Mouse (Mus musculus): ENCODE measurements at regions not wholly inside any gene's neighbourhood (a gene's known extent, or its start where the extent isn't known, plus 50 kb on each side); places are given as distances from the start of the nearest gene placed in this dataset.

DNA sequence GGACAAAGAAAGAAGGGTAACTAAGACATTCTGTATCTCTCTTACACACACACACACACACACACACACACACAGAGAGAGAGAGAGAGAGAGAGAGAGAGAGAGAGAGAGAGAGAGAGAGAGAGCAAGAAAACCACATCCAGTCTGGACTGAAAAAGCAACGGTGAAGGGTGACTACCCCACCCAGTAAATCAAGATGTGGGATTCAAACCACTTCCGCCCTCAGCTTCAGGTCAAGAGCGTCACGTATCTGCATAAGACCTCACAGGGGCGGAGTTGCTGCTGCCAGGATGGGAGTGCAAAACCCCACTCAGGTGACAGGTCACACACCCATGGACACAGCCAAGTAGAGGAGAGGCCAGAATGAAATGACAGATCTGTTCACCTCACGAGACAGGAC is 234.7 kb downstream of the Rplp1 start:
- in situ Hi-C loops (cut with MboI; ENCODE audit: low sequenced_read_pairs in 2 of 2, unreplicated experiment in 2 of 2), result no loop called here
- H3K36me3 ChIP-seq (ENCODE audit: control insufficient read depth, insufficient read depth, low read length, poor library complexity, severe bottlenecking), result no peaks in the 10 kb centered on the region
- no peak overlapping the region for H3K9ac ChIP-seq (ENCODE audit: insufficient read depth, low read depth, low read length, poor library complexity, severe bottlenecking)
- DNase-seq (ENCODE audit: low read depth, low spot score), result no peak
- H3K9me3 ChIP-seq (ENCODE audit: control insufficient read depth, insufficient read depth, low read depth, low read length), result no peaks in the 10 kb centered on the region
- TF ChIP-seq CHD2 (IDR thresholded peaks at IDR 0.05; ENCODE audit: low read depth, low read length), result no peak
- H3K4me3 ChIP-seq (ENCODE audit: insufficient read depth in 1 of 2, low read depth in 1 of 2, low read length in 2 of 2, poor library complexity in 1 of 2, severe bottlenecking in 1 of 2), result no peak overlapping the region
- H3K27ac ChIP-seq (ENCODE audit: insufficient read depth, low read depth, low read length, poor library complexity, severe bottlenecking), result no peak overlapping the region
- peaks cover 0 to 3% of the 10 kb centered on the region in 2 experiments; a peak in 1 of 4 replicates for H3K4me1 ChIP-seq (ENCODE audit: control insufficient read depth in 2 of 2, insufficient read depth in 2 of 2, low read length in 2 of 2, poor library complexity in 1 of 2)

DNA sequence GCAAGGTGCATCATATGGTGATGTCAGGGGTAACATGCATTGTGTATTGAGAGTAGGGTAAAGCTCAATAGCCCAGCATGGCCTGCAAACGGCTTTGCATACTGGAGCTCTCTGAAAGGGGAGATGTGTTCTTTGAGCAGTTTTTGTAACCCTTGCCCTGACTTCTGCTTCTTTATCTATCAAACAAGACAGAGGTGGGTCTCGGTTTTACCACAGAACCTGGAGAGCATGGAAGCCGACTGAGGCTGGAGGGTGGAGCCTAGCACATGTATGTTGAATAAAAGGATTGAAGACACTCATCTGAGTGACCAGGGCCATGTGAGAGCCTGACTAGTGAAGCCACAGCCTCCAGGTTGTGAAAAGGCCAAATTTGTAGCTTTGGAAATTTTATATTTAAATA is 236.7 kb downstream of the Rplp1 start:
- H3K36me3 ChIP-seq (ENCODE audit: control insufficient read depth, insufficient read depth, low read length, poor library complexity, severe bottlenecking), result no peaks in the 10 kb centered on the region
- peaks cover 0 to 3% of the 10 kb centered on the region in 2 experiments; a peak in 1 of 4 replicates for H3K4me1 ChIP-seq (ENCODE audit: control insufficient read depth in 2 of 2, insufficient read depth in 2 of 2, low read length in 2 of 2, poor library complexity in 1 of 2)
- no peak overlapping the region for H3K27ac ChIP-seq (ENCODE audit: insufficient read depth, low read depth, low read length, poor library complexity, severe bottlenecking)
- no peak for TF ChIP-seq ZC3H11A (IDR thresholded peaks at IDR 0.05; ENCODE audit: borderline replicate concordance, low read depth, low read length)
- no peak for TF ChIP-seq MAFK (IDR thresholded peaks at IDR 0.05; ENCODE audit: insufficient read depth, low read depth, low read length)
- no peak for TF ChIP-seq ZNF384 (IDR thresholded peaks at IDR 0.05; ENCODE audit: low read depth, low read length)
- TF ChIP-seq CHD2 (IDR thresholded peaks at IDR 0.05; ENCODE audit: low read depth, low read length), result no peak
- no peak for TF ChIP-seq HCFC1 (IDR thresholded peaks at IDR 0.05; ENCODE audit: borderline replicate concordance, insufficient read depth, low read length)
- in situ Hi-C loops (cut with MboI; ENCODE audit: low sequenced_read_pairs in 2 of 2, unreplicated experiment in 2 of 2), result no loop called here
- no peaks in the 10 kb centered on the region for H3K9me3 ChIP-seq (ENCODE audit: control insufficient read depth, insufficient read depth, low read depth, low read length)
- no peak overlapping the region for H3K9ac ChIP-seq (ENCODE audit: insufficient read depth, low read depth, low read length, poor library complexity, severe bottlenecking)
- H3K4me3 ChIP-seq (ENCODE audit: insufficient read depth in 1 of 2, low read depth in 1 of 2, low read length in 2 of 2, poor library complexity in 1 of 2, severe bottlenecking in 1 of 2), result no peak overlapping the region
- DNase-seq (ENCODE audit: low read depth, low spot score), result no peak

DNA sequence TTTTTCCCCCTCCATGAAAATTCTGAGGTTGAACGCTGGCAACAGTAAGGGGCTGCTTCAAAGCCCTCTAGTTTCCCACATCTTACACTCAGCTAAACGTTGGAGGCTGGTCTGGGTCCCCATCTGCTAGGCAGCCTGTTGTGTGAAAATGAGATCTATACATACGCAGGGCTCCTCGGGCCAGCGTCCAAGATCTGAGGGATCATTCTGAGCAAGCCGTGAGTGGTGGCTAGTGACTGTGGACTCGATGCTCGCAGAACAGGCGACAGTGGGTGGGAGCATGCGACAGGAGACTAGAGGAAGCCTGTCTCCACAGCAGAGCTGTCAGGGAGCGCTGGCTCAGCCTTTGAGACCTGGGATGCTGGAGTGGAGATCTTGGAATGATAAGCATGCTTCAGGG is 237.3 kb downstream of the Rplp1 start:
- TF ChIP-seq ZNF384 (IDR thresholded peaks at IDR 0.05; ENCODE audit: low read depth, low read length), result no peak
- no peak for DNase-seq (ENCODE audit: low read depth, low spot score)
- no peaks in the 10 kb centered on the region for H3K9me3 ChIP-seq (ENCODE audit: control insufficient read depth, insufficient read depth, low read depth, low read length)
- no peak overlapping the region for H3K4me3 ChIP-seq (ENCODE audit: insufficient read depth in 1 of 2, low read depth in 1 of 2, low read length in 2 of 2, poor library complexity in 1 of 2, severe bottlenecking in 1 of 2)
- in situ Hi-C loops (cut with MboI; ENCODE audit: low sequenced_read_pairs in 2 of 2, unreplicated experiment in 2 of 2), result no loop called here
- H3K9ac ChIP-seq (ENCODE audit: insufficient read depth, low read depth, low read length, poor library complexity, severe bottlenecking), result no peak overlapping the region
- H3K36me3 ChIP-seq (ENCODE audit: control insufficient read depth, insufficient read depth, low read length, poor library complexity, severe bottlenecking), result no peaks in the 10 kb centered on the region
- H3K27ac ChIP-seq (ENCODE audit: insufficient read depth, low read depth, low read length, poor library complexity, severe bottlenecking), result no peak overlapping the region
- H3K4me1 ChIP-seq (ENCODE audit: control insufficient read depth in 2 of 2, insufficient read depth in 2 of 2, low read length in 2 of 2, poor library complexity in 1 of 2), result peaks cover 0 to 3% of the 10 kb centered on the region in 2 experiments; a peak in 1 of 4 replicates

DNA sequence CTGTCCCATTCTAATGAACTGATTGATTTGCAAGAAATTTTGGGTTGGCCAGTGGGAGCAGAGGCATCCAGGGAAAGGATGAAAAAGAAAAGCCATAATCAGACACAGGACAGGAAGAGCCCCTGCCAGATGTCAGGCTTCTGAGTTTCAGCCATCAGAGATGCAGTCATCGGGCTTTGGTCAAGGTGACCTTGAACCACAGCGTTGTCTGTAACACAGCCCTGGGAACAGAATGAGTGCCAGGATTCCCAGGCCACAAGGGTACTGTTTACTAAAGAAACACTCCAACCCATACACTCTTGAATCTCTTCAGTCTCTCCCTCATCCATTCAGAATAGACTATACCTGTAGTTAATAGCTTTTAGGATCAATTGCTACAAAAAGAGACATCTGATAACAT is 239.0 kb downstream of the Rplp1 start:
- no peaks in the 10 kb centered on the region for H3K9me3 ChIP-seq (ENCODE audit: control insufficient read depth, insufficient read depth, low read depth, low read length)
- no peak overlapping the region for H3K4me3 ChIP-seq (ENCODE audit: insufficient read depth in 1 of 2, low read depth in 1 of 2, low read length in 2 of 2, poor library complexity in 1 of 2, severe bottlenecking in 1 of 2)
- no peak for DNase-seq (ENCODE audit: low read depth, low spot score)
- H3K4me1 ChIP-seq (ENCODE audit: control insufficient read depth in 2 of 2, insufficient read depth in 2 of 2, low read length in 2 of 2, poor library complexity in 1 of 2), result peaks cover under 1 to 6% of the 10 kb centered on the region in 2 experiments
- in situ Hi-C loops (cut with MboI; ENCODE audit: low sequenced_read_pairs in 2 of 2, unreplicated experiment in 2 of 2), result no loop called here
- H3K36me3 ChIP-seq (ENCODE audit: control insufficient read depth, insufficient read depth, low read length, poor library complexity, severe bottlenecking), result no peaks in the 10 kb centered on the region
- TF ChIP-seq MAFK (IDR thresholded peaks at IDR 0.05; ENCODE audit: insufficient read depth, low read depth, low read length) (no peak), ZNF384 (IDR thresholded peaks at IDR 0.05; ENCODE audit: low read depth, low read length) (no peak), ZC3H11A (IDR thresholded peaks at IDR 0.05; ENCODE audit: borderline replicate concordance, low read depth, low read length) (no peak), HCFC1 (IDR thresholded peaks at IDR 0.05; ENCODE audit: borderline replicate concordance, insufficient read depth, low read length) (no peak), CHD2 (IDR thresholded peaks at IDR 0.05; ENCODE audit: low read depth, low read length) (no peak)
- H3K9ac ChIP-seq (ENCODE audit: insufficient read depth, low read depth, low read length, poor library complexity, severe bottlenecking), result no peak overlapping the region
- no peak overlapping the region for H3K27ac ChIP-seq (ENCODE audit: insufficient read depth, low read depth, low read length, poor library complexity, severe bottlenecking)

DNA sequence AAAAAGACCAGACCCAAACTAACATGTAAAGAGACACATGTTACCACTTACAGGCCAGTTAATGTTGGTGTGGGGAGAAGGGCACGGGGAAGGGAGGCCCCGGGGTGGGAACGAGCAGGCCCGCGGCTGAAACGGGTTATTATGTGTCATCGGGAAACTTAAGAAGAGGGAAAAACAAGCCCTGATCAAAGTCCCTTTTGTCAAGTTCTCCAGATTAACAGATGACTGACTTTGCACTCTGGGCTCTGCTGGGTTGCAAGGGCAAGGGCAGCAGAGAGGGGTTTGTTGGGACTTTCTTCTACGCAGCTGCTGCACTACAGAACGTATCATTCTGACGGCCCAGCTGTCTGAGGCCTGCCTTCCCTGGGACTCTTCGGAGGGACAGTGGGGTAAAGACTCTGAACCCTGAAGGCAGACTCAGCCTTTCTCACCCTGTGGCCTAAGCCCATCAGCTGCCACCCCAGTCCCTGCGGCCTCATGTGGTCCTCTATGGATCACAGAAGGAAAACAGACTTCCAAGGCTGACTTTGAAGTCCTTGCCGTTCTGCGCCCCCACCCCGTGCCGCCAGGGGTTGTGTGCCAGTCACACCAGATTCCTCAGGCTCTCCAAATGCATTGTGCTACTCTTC is 240.7 kb downstream of the Rplp1 start:
- Histone ChIP-seq H3K4me1 (ENCODE audit: control insufficient read depth in 2 of 2, insufficient read depth in 2 of 2, low read length in 2 of 2, poor library complexity in 1 of 2) (peaks cover 8 to 14% of the 10 kb centered on the region in 2 experiments), H3K4me3 (ENCODE audit: insufficient read depth in 1 of 2, low read depth in 1 of 2, low read length in 2 of 2, poor library complexity in 1 of 2, severe bottlenecking in 1 of 2) (no peak overlapping the region), H3K9ac (ENCODE audit: insufficient read depth, low read depth, low read length, poor library complexity, severe bottlenecking) (no peak overlapping the region), H3K27ac (ENCODE audit: insufficient read depth, low read depth, low read length, poor library complexity, severe bottlenecking) (no peak overlapping the region), H3K9me3 (ENCODE audit: control insufficient read depth, insufficient read depth, low read depth, low read length) (no peaks in the 10 kb centered on the region), H3K36me3 (ENCODE audit: control insufficient read depth, insufficient read depth, low read length, poor library complexity, severe bottlenecking) (no peaks in the 10 kb centered on the region)
- in situ Hi-C loops (cut with MboI; ENCODE audit: low sequenced_read_pairs in 2 of 2, unreplicated experiment in 2 of 2), result no loop called here
- no peak for TF ChIP-seq MAFK (IDR thresholded peaks at IDR 0.05; ENCODE audit: insufficient read depth, low read depth, low read length)
- no peak for TF ChIP-seq CHD2 (IDR thresholded peaks at IDR 0.05; ENCODE audit: low read depth, low read length)
- no peak for TF ChIP-seq ZNF384 (IDR thresholded peaks at IDR 0.05; ENCODE audit: low read depth, low read length)
- no peak for TF ChIP-seq HCFC1 (IDR thresholded peaks at IDR 0.05; ENCODE audit: borderline replicate concordance, insufficient read depth, low read length)
- no peak for TF ChIP-seq ZC3H11A (IDR thresholded peaks at IDR 0.05; ENCODE audit: borderline replicate concordance, low read depth, low read length)
- DNase-seq (ENCODE audit: low read depth, low spot score), result no peak
